Mouse (Mus musculus): ENCODE measurements at regions not wholly inside any gene's neighbourhood (a gene's known extent, or its start where the extent isn't known, plus 50 kb on each side); places are given as distances from the start of the nearest gene placed in this dataset.

DNA sequence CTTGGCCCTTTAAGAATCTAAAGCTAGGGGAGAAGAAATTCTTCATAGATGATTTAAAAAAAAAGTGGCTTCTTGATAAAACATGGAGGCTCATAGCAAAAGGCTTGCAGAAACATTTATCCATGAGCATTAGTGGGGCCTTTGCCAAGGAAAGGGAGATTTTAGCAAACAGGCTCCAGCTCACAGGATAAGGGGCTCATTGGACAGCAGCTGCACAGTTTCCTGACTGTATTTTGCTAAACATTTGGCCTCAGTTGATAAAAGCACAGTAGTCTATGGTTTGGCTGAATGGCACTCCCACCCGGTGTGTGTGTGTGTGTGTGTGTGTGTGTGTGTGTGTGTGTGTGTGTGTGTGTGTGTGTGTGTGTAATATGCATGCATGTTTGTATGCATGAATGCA is 228.2 kb upstream of the Ank start:
- no peak for TF ChIP-seq CTCF (IDR thresholded peaks at IDR 0.05; ENCODE audit: low read depth)
- no peak for TF ChIP-seq EP300 (IDR thresholded peaks at IDR 0.05; ENCODE audit: low read depth)

Measured in liver, embryonic 14.5 days (tissue).